Mouse (Mus musculus): Measurements from ENCODE around the gene Gm43951.

Gene Gm43951

GRCm38 (mm10) chr11:72206341-72207203 lies at the start of gene Gm43951:
Gene Gm43951 (minus strand): TSS chr11:72206840.
- in situ Hi-C loops (cut with MboI; ENCODE audit: low pct_unique_long_range_greater_than_20kb in 1 of 2, low sequenced_read_pairs in 2 of 2, unreplicated experiment in 1 of 2), result no loop called here

GRCm38 (mm10) chr11:72256441-72256840 lies 49.8 kb upstream of the Gm43951 start:
- in situ Hi-C loops (cut with MboI; ENCODE audit: low pct_unique_long_range_greater_than_20kb in 1 of 2, low sequenced_read_pairs in 2 of 2, unreplicated experiment in 1 of 2), result no loop called here

- in situ Hi-C loops (cut with MboI; ENCODE audit: low pct_unique_long_range_greater_than_20kb in 1 of 2, low sequenced_read_pairs in 2 of 2, unreplicated experiment in 1 of 2), result no loop called here
Measured at GRCm38 (mm10) chr11:72255629-72256028, 49.0 kb upstream of the Gm43951 start.

GRCm38 (mm10) chr11:72245196-72245753 lies 38.6 kb upstream of the Gm43951 start:
- in situ Hi-C loops (cut with MboI; ENCODE audit: low pct_unique_long_range_greater_than_20kb in 1 of 2, low sequenced_read_pairs in 2 of 2, unreplicated experiment in 1 of 2), result no loop called here

- in situ Hi-C loops (cut with MboI; ENCODE audit: low pct_unique_long_range_greater_than_20kb in 1 of 2, low sequenced_read_pairs in 2 of 2, unreplicated experiment in 1 of 2), result no loop called here
Measured at GRCm38 (mm10) chr11:72240062-72240860, 33.6 kb upstream of the Gm43951 start.

- in situ Hi-C loops (cut with MboI; ENCODE audit: low pct_unique_long_range_greater_than_20kb in 1 of 2, low sequenced_read_pairs in 2 of 2, unreplicated experiment in 1 of 2), result loop anchor here in 1 of 2 experiments (5.0 kb wide), 2 partner anchors 88 to 208 kb away; partner anchors contain the start of gene Mybbp1a
Measured at GRCm38 (mm10) chr11:72234013-72234412, 27.4 kb upstream of the Gm43951 start.

GRCm38 (mm10) chr11:72232991-72233390 lies 26.4 kb upstream of the Gm43951 start:
- in situ Hi-C loops (cut with MboI; ENCODE audit: low pct_unique_long_range_greater_than_20kb in 1 of 2, low sequenced_read_pairs in 2 of 2, unreplicated experiment in 1 of 2), result loop anchor here in 1 of 2 experiments (5.0 kb wide), 2 partner anchors 89 to 209 kb away; partner anchors contain the start of gene Mybbp1a

- in situ Hi-C loops (cut with MboI; ENCODE audit: low pct_unique_long_range_greater_than_20kb in 1 of 2, low sequenced_read_pairs in 2 of 2, unreplicated experiment in 1 of 2), result loop anchor here in 1 of 2 experiments (5.0 kb wide), 2 partner anchors 90 to 210 kb away; partner anchors contain the start of gene Mybbp1a
Measured at GRCm38 (mm10) chr11:72232068-72232467, 25.4 kb upstream of the Gm43951 start.

- in situ Hi-C loops (cut with MboI; ENCODE audit: low pct_unique_long_range_greater_than_20kb in 1 of 2, low sequenced_read_pairs in 2 of 2, unreplicated experiment in 1 of 2), result loop anchor here in 1 of 2 experiments (10.0 kb wide), 1 partner anchor 116 kb away; no protein-coding TSS in a partner anchor
Measured at GRCm38 (mm10) chr11:72228513-72228912, 21.9 kb upstream of the Gm43951 start.

- in situ Hi-C loops (cut with MboI; ENCODE audit: low pct_unique_long_range_greater_than_20kb in 1 of 2, low sequenced_read_pairs in 2 of 2, unreplicated experiment in 1 of 2), result loop anchor here in 1 of 2 experiments (10.0 kb wide), 1 partner anchor 118 kb away; no protein-coding TSS in a partner anchor
Measured at GRCm38 (mm10) chr11:72226901-72227300, 20.3 kb upstream of the Gm43951 start.

GRCm38 (mm10) chr11:72226020-72226791 lies 19.6 kb upstream of the Gm43951 start:
- in situ Hi-C loops (cut with MboI; ENCODE audit: low pct_unique_long_range_greater_than_20kb in 1 of 2, low sequenced_read_pairs in 2 of 2, unreplicated experiment in 1 of 2), result loop anchor here in 1 of 2 experiments (10.0 kb wide), 1 partner anchor 119 kb away; no protein-coding TSS in a partner anchor

- in situ Hi-C loops (cut with MboI; ENCODE audit: low pct_unique_long_range_greater_than_20kb in 1 of 2, low sequenced_read_pairs in 2 of 2, unreplicated experiment in 1 of 2), result loop anchor here in 1 of 2 experiments (10.0 kb wide), 1 partner anchor 120 kb away; no protein-coding TSS in a partner anchor
Measured at GRCm38 (mm10) chr11:72224865-72225264, 18.2 kb upstream of the Gm43951 start.

- in situ Hi-C loops (cut with MboI; ENCODE audit: low pct_unique_long_range_greater_than_20kb in 1 of 2, low sequenced_read_pairs in 2 of 2, unreplicated experiment in 1 of 2), result loop anchor here in 1 of 2 experiments (10.0 kb wide), 1 partner anchor 121 kb away; no protein-coding TSS in a partner anchor
Measured at GRCm38 (mm10) chr11:72223414-72223813, 16.8 kb upstream of the Gm43951 start.

- in situ Hi-C loops (cut with MboI; ENCODE audit: low pct_unique_long_range_greater_than_20kb in 1 of 2, low sequenced_read_pairs in 2 of 2, unreplicated experiment in 1 of 2), result loop anchor here in 1 of 2 experiments (10.0 kb wide), 1 partner anchor 124 kb away; no protein-coding TSS in a partner anchor
Measured at GRCm38 (mm10) chr11:72221278-72221677, 14.6 kb upstream of the Gm43951 start.

- in situ Hi-C loops (cut with MboI; ENCODE audit: low pct_unique_long_range_greater_than_20kb in 1 of 2, low sequenced_read_pairs in 2 of 2, unreplicated experiment in 1 of 2), result loop anchor here in 1 of 2 experiments (5.0 to 10.0 kb wide), 2 partner anchors 100 to 208 kb away; no protein-coding TSS in a partner anchor
Measured at GRCm38 (mm10) chr11:72217116-72217515, 10.5 kb upstream of the Gm43951 start.

- in situ Hi-C loops (cut with MboI; ENCODE audit: low pct_unique_long_range_greater_than_20kb in 1 of 2, low sequenced_read_pairs in 2 of 2, unreplicated experiment in 1 of 2), result loop anchor here in 1 of 2 experiments (5.0 to 10.0 kb wide), 2 partner anchors 102 to 209 kb away; no protein-coding TSS in a partner anchor
Measured at GRCm38 (mm10) chr11:72215410-72215797, 8.8 kb upstream of the Gm43951 start, which contains the start of gene Med31. Gene Med31 (minus strand): TSS chr11:72215592.

Data from mouse embryonic stem cell (cell line).